Mouse (Mus musculus) embryo, embryonic 9.5 days (tissue): ENCODE data around the gene Lag3.
A peak's percentile ranks its signal among the peaks of the same experiment; 100 is the strongest.
"Not testable (repeated sequence)": the region's sequence is repeated elsewhere in the genome, so short reads cannot be mapped to it uniquely, and the experiment has no call there.

Experiments used
- DNase-seq: peaks from one replicate; pipeline ENCODE4 v3.0.0-alpha.2; 2017; ENCODE audit errors: extremely low spot score

Lag3 gene

DNA sequence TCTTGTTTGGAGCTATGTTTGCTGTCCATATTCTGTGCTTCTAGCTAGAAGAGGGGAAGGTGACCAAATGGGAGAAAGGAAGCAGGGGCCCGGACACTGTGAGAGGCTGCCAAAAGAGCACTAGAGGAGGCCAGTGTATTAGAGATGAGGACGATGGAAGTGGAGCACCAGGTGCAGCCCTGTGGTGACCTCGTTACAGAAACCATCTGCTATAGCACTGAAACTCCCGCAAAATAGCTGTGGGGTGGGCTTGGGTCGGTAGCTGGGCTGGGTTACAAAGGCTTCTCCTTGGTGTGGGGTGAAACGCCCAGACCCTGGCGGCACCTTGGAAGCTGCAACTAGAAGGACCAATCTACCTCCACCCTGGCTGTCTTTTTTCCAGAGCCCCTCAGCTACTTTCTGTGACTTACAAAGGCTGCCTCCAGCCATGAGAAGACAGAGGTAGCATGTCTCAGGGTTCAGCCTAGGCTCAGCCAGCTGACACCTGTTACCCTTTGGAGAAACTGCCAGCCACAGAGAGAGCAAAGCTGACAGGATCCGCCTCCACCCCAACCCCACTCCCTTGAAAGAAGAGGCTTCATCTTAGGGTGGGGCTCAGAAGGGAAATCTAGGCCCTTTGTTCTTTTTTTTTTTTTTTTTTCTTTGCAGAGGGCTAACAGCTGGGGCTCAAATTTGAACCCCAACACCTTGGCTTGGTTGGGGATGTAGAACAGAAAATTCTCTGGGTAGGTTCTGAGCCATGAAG is 11.3 kb downstream of the Lag3 start:
- no peak for DNase-seq

DNA sequence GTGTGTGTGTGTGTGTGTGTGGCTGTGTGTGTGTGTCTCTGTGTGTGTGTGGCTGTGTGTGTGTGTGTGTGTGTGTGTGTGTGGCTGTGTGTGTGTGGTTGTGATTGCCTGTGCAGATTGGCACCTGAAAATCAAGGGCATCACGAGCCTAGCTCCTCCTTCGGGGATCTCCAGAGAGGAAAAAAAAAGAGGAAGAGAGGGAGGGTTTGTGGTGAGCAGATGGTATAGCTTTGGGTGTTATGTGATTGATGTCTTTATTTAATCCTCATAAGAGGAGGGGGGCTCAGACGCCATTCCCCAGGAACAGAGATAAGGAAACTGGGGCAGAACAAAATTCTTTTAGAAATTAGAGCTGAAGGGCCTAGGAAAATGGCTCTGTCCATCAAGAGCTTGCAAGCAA is 13.1 kb downstream of the Lag3 start:
- DNase-seq: no peak

DNA sequence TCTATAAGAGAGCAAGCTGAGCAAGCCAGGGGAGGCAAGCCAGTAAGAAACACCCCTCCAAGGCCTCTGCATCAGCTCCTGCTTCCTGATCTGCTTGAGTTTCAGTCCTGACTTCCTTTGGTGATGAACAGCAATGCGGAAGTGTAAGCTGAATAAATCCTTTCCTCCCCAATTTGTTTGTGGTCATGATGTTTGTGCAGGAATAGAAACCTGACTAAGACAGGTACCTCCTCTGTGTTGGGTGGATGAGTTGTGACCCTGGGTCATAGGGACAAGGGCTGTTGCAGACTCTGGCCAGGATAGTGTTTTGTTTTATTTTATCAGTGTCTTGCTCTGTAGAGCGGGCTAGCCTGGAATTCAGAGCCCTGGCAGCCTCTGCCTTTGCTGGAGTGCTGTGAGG is 17.4 kb downstream of the Lag3 start:
- not testable (repeated sequence) for DNase-seq

GRCm38 (mm10) chr6:124890997-124891396 is 20.5 kb downstream of the Lag3 start:
- no peak for DNase-seq

DNA sequence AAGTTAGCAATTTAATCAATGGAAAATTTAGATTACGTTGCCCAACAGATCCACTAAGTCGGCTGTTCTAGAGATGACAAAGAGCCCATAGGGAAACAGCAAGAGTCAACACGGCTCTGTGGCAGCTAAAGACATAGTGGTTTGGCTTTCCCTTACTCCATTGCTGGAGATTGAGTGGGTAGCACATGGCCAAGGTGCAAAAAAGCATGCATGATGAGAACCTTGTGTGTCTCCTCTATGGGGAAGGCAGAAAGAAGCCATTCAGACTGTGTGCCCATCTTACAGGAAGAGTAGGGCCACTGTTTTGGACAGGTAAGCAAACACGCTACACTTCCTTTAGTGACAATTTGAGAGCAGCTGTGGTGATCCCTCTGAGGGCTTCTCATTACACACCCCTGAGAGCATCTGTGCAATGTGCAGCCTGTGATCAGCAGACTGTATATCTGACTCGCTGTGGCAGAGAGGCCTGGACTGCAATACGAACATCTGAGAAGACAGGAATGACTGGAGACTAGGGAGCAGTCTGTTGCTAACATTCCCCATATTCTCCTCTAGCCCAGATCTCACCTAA is 22.9 kb downstream of the Lag3 start:
- DNase-seq: no peak

GRCm38 (mm10) chr6:124887986-124888385 is 23.5 kb downstream of the Lag3 start, which contains the start of gene Cd4:
TSS of gene Cd4 (minus strand) at chr6:124888221.
- DNase-seq: no peak

GRCm38 (mm10) chr6:124885956-124886381 is 25.5 kb downstream of the Lag3 start:
- DNase-seq: no peak

DNA sequence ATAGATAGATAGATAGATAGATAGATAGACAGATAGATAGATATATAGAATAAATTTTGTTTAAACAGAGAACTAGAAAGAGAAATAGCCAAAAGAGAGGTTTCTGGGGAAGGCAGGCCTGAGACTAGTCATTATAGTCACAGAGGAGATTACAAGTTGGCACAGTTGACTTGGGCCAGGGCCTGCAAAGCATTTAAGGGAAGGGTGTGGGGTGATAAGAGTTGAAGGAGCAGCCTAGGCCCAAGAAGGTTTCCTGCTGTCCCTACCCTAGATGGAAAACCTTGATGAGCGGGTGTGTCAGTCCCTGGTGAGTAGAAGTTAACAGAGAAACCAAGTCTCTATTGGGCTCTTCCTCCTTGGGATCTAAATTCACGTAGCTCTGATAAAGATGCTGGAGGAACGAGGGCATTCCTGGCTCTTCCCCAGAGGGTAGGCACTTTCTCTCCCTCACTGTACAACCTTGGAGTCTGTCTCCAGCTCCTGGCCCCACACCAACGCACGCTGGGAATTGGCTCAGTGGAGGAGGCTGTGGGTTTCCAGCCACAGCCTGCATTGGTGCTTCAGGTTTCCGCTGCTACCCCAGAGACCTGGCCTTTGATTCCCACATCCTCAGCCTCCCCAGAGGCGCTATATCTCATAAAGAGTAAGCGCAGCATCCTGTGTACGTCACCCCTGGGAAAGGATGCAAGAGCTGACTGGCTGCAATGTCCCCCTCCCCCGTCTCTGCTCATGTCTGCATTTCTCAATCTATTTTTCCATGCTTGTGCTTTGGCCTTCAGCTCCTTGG is 26.6 kb downstream of the Lag3 start:
- DNase-seq: no peak

- no peak for DNase-seq
Observed at GRCm38 (mm10) chr6:124883351-124883750, 28.2 kb downstream of the Lag3 start.

DNA sequence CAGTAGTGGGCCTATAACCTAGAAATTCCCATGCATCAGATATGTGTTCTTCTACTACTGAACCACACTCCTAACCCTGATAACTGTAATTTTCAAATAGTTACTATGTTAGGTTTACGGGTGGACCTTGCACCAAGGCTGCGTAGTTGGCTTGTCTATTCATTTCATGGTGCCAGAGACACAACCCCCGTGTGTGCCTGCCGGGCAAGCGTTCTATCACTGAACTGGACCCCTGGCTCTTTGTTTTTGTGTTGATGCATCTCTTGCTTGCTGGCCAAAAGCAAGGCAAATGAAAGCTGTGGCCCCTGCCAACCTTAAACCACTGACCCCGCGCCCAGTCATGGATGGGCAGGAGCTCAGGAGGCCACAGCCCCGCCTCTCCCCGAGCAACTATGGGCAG is 29.7 kb downstream of the Lag3 start:
- no peak for DNase-seq

GRCm38 (mm10) chr6:124879390-124879789 is 32.1 kb downstream of the Lag3 start:
- DNase-seq: no peak

GRCm38 (mm10) chr6:124874348-124874747 is 37.2 kb downstream of the Lag3 start:
- DNase-seq: no peak

- no peak for DNase-seq
Observed at GRCm38 (mm10) chr6:124866560-124866959, 44.9 kb downstream of the Lag3 start.

DNA sequence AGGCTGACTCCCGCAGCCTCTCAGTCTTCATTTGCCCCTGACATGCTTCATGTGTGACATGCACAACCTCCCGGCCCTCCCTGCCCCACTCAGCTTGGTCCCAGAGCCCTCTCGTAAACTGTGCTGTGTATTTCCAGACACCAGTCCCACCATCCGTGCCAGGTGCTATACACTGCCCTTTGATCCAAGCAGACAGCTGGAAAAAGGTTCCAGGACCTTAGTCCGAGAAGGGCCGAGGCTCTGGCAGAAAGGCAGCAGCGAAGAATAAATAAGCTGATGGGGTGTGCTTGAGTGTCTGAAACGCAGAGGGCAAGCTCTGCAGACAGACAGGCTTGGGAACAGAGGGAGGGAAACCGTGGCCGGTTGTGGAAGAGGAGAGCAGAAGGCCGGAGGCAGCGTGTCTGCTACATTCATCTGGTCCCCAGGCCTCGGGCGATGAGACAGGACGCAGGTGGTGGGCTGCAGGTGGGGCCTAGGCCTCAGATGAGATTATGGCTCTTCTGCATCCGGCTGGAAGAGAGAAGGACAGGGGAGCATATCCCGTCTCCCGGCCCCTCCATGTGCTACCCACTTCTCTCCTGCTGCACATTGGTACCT is 45.6 kb downstream of the Lag3 start:
- DNase-seq: no peak

DNA sequence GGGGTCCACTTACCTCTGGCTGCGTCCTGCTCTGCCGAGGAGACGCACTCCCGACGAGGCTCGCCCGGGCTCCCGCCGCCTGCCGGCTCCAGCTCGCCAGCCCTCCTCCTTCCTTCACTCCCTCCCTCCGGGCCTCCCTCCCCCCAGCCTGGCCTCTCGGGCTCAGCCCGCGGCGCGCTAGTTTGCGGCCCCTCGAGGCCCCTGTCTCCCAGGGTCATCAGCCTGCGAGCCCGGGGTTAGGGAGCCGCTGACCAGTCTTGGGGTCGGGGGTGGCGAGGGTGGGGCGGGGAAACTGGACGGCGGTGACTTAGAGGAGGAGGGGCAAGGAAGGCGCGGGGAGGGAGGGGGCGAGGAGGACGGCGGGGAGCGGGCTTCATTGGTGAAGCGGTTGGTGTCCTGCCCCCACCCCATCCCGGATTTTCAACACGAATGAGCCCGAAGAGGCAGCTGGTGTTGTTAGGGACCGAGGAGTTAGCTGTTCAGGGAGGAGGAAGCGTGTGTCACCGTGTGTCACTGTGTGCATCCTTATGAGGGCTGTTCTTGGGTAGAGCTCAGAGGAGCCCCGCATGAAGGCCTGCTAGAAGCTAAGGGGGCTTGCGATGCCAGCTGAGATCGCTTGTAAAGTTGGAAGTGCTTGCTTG is 47.7 kb downstream of the Lag3 start, which contains the start of gene Gpr162:
Gpr162 (minus strand) TSS at position 326 of the 641 bp plus-strand sequence.
- DNase-seq: peak; percentile 82

- no peak for DNase-seq
Observed at GRCm38 (mm10) chr6:124863125-124863657, 48.3 kb downstream of the Lag3 start.

- DNase-seq: no peak
Observed at GRCm38 (mm10) chr6:124862406-124863124, 48.9 kb downstream of the Lag3 start.

- DNase-seq: no peak
Observed at GRCm38 (mm10) chr6:124861802-124862201, 49.7 kb downstream of the Lag3 start.

GRCm38 (mm10) chr6:124861266-124861665 is 50.2 kb downstream of the Lag3 start:
- no peak for DNase-seq

DNA sequence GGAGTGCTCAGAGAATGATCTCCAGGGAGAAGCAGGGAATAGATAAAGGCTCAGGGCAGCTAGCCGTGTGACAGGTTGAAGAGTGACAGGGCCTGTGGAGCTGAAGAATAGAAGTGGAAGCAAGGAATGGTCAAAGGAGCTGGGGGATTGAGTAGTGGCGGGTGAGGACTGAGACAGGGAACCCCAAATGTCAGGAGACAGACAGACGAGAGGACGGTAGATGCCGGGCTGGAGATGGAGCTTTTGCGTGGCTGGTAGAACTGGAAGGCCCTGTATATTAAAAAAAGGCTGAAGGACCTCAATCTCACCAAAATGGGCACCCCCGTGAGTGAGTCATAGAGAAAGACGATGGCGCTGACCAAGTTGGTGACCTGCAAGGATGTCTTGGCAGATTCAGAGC is 51.0 kb downstream of the Lag3 start:
- no peak for DNase-seq

- peak; percentile 86 for DNase-seq
Observed at GRCm38 (mm10) chr6:124859725-124860124, 51.8 kb downstream of the Lag3 start.
